Mouse (Mus musculus) liver, embryonic 15.5 days (tissue): Measurements from ENCODE around the gene Slc6a20a. TPM values are rescaled to one million over a fixed set of nuclear protein-coding genes. Genes with fewer than 3 reads are reported as not detected.
"Not testable (repeated sequence)": the region's sequence is repeated elsewhere in the genome, so short reads cannot be mapped to it uniquely, and the experiment has no call there.

Source experiments
- ATAC-seq: fragments of 200-750 bp; cut with Nextera tagmentation; 2 replicates; pipeline ENCODE4 v1.8.0; 2017; ENCODE audit warnings: moderate number of reproducible peaks, mild to moderate bottlenecking, moderate library complexity; ENCODE audit not compliant: insufficient read depth
- H3K27ac ChIP-seq: fragments of 300-500 bp; sonication (generic); replicated peaks from 2 replicates; pipeline ENCODE4 v1.5.1; 2015; ENCODE audit warnings: mild to moderate bottlenecking, inconsistent platforms
- H3K27me3 ChIP-seq: fragments of 300-500 bp; sonication (generic); 2 replicates; pipeline ENCODE4 v1.6.1; 2015; ENCODE audit warnings: mild to moderate bottlenecking, inconsistent platforms
- H3K36me3 ChIP-seq: fragments of 300-500 bp; sonication (generic); replicated peaks from 2 replicates; pipeline ENCODE4 v1.6.1; 2015; ENCODE audit warnings: moderate library complexity, mild to moderate bottlenecking, inconsistent platforms
- H3K4me1 ChIP-seq: fragments of 300-500 bp; sonication (generic); replicated peaks from 2 replicates; pipeline ENCODE4 v1.6.1; 2015; ENCODE audit warnings: inconsistent platforms
- H3K4me2 ChIP-seq: fragments of 300-500 bp; sonication (generic); 2 replicates; pipeline ENCODE4 v1.6.1; 2015; ENCODE audit warnings: moderate library complexity, mild to moderate bottlenecking, inconsistent platforms
- H3K4me3 ChIP-seq: fragments of 300-500 bp; sonication (generic); replicated peaks from 2 replicates; pipeline ENCODE4 v1.5.1; 2015; ENCODE audit warnings: mild to moderate bottlenecking, inconsistent platforms
- H3K9ac ChIP-seq: fragments of 300-500 bp; sonication (generic); 2 replicates; pipeline ENCODE4 v1.6.1; 2015; ENCODE audit warnings: moderate library complexity, mild to moderate bottlenecking, inconsistent platforms
- H3K9me3 ChIP-seq: fragments of 300-500 bp; sonication (generic); replicated peaks from 2 replicates; pipeline ENCODE4 v1.6.1; 2016; ENCODE audit warnings: inconsistent platforms
- WGBS: fragments of 180-500 bp; shearing (Covaris S2); methylation state at CpG from one replicate; pipeline ENCODE4 v1.1.7; 2015; ENCODE audit warnings: mixed read lengths; ENCODE audit not compliant: insufficient replicate concordance; 5-methylcytosine and 5-hydroxymethylcytosine counted together
- polyA plus RNA-seq: library from polyadenylated mRNA; unstranded; fragments of >200 nt; fragmentation: Nextera tagmentation; extraction: Ambion mirVana; gene quantifications from 2 replicates; pipeline ENCODE4 v1.2.1, GENCODE M21; 2015

Slc6a20a gene
- polyA plus RNA-seq, 1 experiment from 2014 or later = 3.6 TPM

- no peak overlapping the region for H3K9ac ChIP-seq
- H3K27me3 ChIP-seq = peaks cover 46% of the 10 kb centered on the region
- H3K4me1 ChIP-seq = peaks cover 7% of the 10 kb centered on the region
- no peaks in the 10 kb centered on the region for H3K9me3 ChIP-seq
- WGBS = 39% methylated on average over 3 of the region's 3 CpGs
- H3K27ac ChIP-seq = no peak overlapping the region
- no peak for ATAC-seq
- H3K36me3 ChIP-seq = no peaks in the 10 kb centered on the region
- no peak overlapping the region for H3K4me2 ChIP-seq
- no peak overlapping the region for H3K4me3 ChIP-seq
Measured at GRCm38 (mm10) chr9:123683704-123684103, 5.0 kb upstream of the Slc6a20a start.

GRCm38 (mm10) chr9:123679198-123679597 lies 513 bp upstream of the Slc6a20a start:
- Histone ChIP-seq H3K9ac (peak overlapping the region; percentile 70), H3K27ac (peak overlapping the region; percentile 45; the same call in 1 of the 2 replicates), H3K27me3 (peaks cover 88% of the 10 kb centered on the region), H3K4me3 (peak overlapping the region; percentile 75), H3K4me2 (peak overlapping the region; percentile 91), H3K9me3 (no peaks in the 10 kb centered on the region), H3K4me1 (peaks cover 25% of the 10 kb centered on the region), H3K36me3 (no peaks in the 10 kb centered on the region)
- 36% methylated on average over 2 of the region's 2 CpGs for WGBS
- peak; percentile 23; the same call in 1 of the 2 replicates for ATAC-seq

- ATAC-seq = no peak
- no peaks in the 10 kb centered on the region for H3K9me3 ChIP-seq
- WGBS = 35% methylated on average over 5 of the region's 5 CpGs
- no peak overlapping the region for H3K4me3 ChIP-seq
- peaks cover 4% of the 10 kb centered on the region; the same call in 1 of the 2 replicates for H3K27me3 ChIP-seq
- no peak overlapping the region for H3K27ac ChIP-seq
- H3K36me3 ChIP-seq = no peaks in the 10 kb centered on the region
- no peak overlapping the region for H3K9ac ChIP-seq
- no peaks in the 10 kb centered on the region for H3K4me1 ChIP-seq
- H3K4me2 ChIP-seq = no peak overlapping the region
Measured at GRCm38 (mm10) chr9:123665645-123666044, 13.0 kb downstream of the Slc6a20a start.

GRCm38 (mm10) chr9:123659986-123660676 lies 18.6 kb downstream of the Slc6a20a start:
- not testable (repeated sequence) for ATAC-seq, H3K27ac ChIP-seq, H3K4me2 ChIP-seq, H3K9me3 ChIP-seq, H3K4me1 ChIP-seq, H3K27me3 ChIP-seq, H3K36me3 ChIP-seq, H3K4me3 ChIP-seq, H3K9ac ChIP-seq
- 77% methylated on average over 18 of the region's 18 CpGs for WGBS

- Histone ChIP-seq H3K27ac (no peak overlapping the region), H3K4me3 (no peak overlapping the region), H3K9ac (no peak overlapping the region), H3K27me3 (peaks cover 4% of the 10 kb centered on the region; the same call in 1 of the 2 replicates), H3K4me2 (no peak overlapping the region), H3K4me1 (no peaks in the 10 kb centered on the region), H3K9me3 (no peaks in the 10 kb centered on the region), H3K36me3 (no peaks in the 10 kb centered on the region; the same call in 1 of the 2 replicates)
- ATAC-seq = no peak
Measured at GRCm38 (mm10) chr9:123658981-123659380, 19.7 kb downstream of the Slc6a20a start.

- H3K27ac ChIP-seq = no peak overlapping the region
- H3K4me1 ChIP-seq = no peaks in the 10 kb centered on the region
- WGBS = 21% methylated on average over 3 of the region's 3 CpGs
- H3K9ac ChIP-seq = no peak overlapping the region
- H3K4me3 ChIP-seq = no peak overlapping the region
- no peak for ATAC-seq
- no peaks in the 10 kb centered on the region for H3K9me3 ChIP-seq
- H3K36me3 ChIP-seq = no peaks in the 10 kb centered on the region; the same call in 1 of the 2 replicates
- no peak overlapping the region for H3K4me2 ChIP-seq
- H3K27me3 ChIP-seq = peaks cover under 1% of the 10 kb centered on the region; the same call in 1 of the 2 replicates
Measured at GRCm38 (mm10) chr9:123657457-123657856, 21.2 kb downstream of the Slc6a20a start.

- Histone ChIP-seq H3K4me1 (no peaks in the 10 kb centered on the region), H3K9ac (no peak overlapping the region), H3K36me3 (no peaks in the 10 kb centered on the region), H3K27me3 (no peaks in the 10 kb centered on the region), H3K4me3 (no peak overlapping the region), H3K4me2 (no peak overlapping the region), H3K27ac (no peak overlapping the region), H3K9me3 (no peaks in the 10 kb centered on the region)
- WGBS = 61% methylated on average over 4 of the region's 4 CpGs
- no peak for ATAC-seq
Measured at GRCm38 (mm10) chr9:123651369-123651768, 27.3 kb downstream of the Slc6a20a start.

GRCm38 (mm10) chr9:123649785-123650511 lies 28.7 kb downstream of the Slc6a20a start:
- WGBS = 61% methylated on average over 2 of the region's 2 CpGs
- Histone ChIP-seq H3K36me3 (no peaks in the 10 kb centered on the region), H3K27ac (no peak overlapping the region), H3K27me3 (no peaks in the 10 kb centered on the region), H3K4me1 (no peaks in the 10 kb centered on the region), H3K4me2 (no peak overlapping the region), H3K9me3 (no peaks in the 10 kb centered on the region), H3K4me3 (no peak overlapping the region), H3K9ac (no peak overlapping the region)
- ATAC-seq = no peak

- Histone ChIP-seq H3K4me1 (no peaks in the 10 kb centered on the region), H3K27me3 (no peaks in the 10 kb centered on the region), H3K9ac (no peak overlapping the region), H3K9me3 (no peaks in the 10 kb centered on the region), H3K4me2 (no peak overlapping the region), H3K4me3 (no peak overlapping the region), H3K27ac (no peak overlapping the region), H3K36me3 (no peaks in the 10 kb centered on the region)
- 43% methylated on average over 1 of the region's 1 CpGs for WGBS
- no peak for ATAC-seq
Measured at GRCm38 (mm10) chr9:123640106-123640505, 38.6 kb downstream of the Slc6a20a start.

- Histone ChIP-seq H3K27ac (no peak overlapping the region), H3K9ac (no peak overlapping the region), H3K9me3 (no peaks in the 10 kb centered on the region), H3K4me2 (no peak overlapping the region), H3K36me3 (no peaks in the 10 kb centered on the region), H3K27me3 (no peaks in the 10 kb centered on the region), H3K4me3 (no peak overlapping the region), H3K4me1 (no peaks in the 10 kb centered on the region)
- no peak for ATAC-seq
- 18% methylated on average over 1 of the region's 1 CpGs for WGBS
Measured at GRCm38 (mm10) chr9:123638668-123639089, 40.0 kb downstream of the Slc6a20a start.

- Histone ChIP-seq H3K27ac (no peak overlapping the region), H3K27me3 (no peaks in the 10 kb centered on the region), H3K9ac (no peak overlapping the region), H3K4me3 (no peak overlapping the region), H3K4me2 (no peak overlapping the region), H3K4me1 (no peaks in the 10 kb centered on the region), H3K36me3 (no peaks in the 10 kb centered on the region), H3K9me3 (no peaks in the 10 kb centered on the region)
- no peak; the same call in 1 of the 2 replicates for ATAC-seq
Measured at GRCm38 (mm10) chr9:123638231-123638630, 40.5 kb downstream of the Slc6a20a start.
